Mouse (Mus musculus) urinary bladder, adult 18-20 months (tissue): ENCODE data around the gene Hdhd5.
A peak's percentile ranks its signal among the peaks of the same experiment; 100 is the strongest.

Experiments
- DNase-seq, 2 experiments: peaks; one replicate each; pipeline ENCODE4 v3.0.0; 2022; ENCODE audit warnings: low spot score in 2 of 2, mixed read lengths in 2 of 2

Hdhd5 gene

GRCm38 (mm10) chr6:120531020-120531965, at the start of gene Hdhd5:
Gene Hdhd5 (minus strand): TSS chr6:120531319.
- DNase-seq, result peak; percentile 85 to 90

GRCm38 (mm10) chr6:120580713-120581015, 49.5 kb upstream of the Hdhd5 start:
- DNase-seq, result no peak

GRCm38 (mm10) chr6:120579831-120580712, 49.0 kb upstream of the Hdhd5 start:
- peak; percentile 9 to 45 for DNase-seq

- no peak for DNase-seq
These were observed 48.2 kb upstream of the Hdhd5 start for GRCm38 (mm10) chr6:120579110-120579830.

GRCm38 (mm10) chr6:120578471-120578870, 47.4 kb upstream of the Hdhd5 start:
- no peak for DNase-seq

- DNase-seq, result no peak
These were observed 41.3 kb upstream of the Hdhd5 start for GRCm38 (mm10) chr6:120572372-120572771.

GRCm38 (mm10) chr6:120568257-120568656, 37.1 kb upstream of the Hdhd5 start:
- DNase-seq, result no peak

- DNase-seq, result no peak
These were observed 36.1 kb upstream of the Hdhd5 start for GRCm38 (mm10) chr6:120566911-120567909.

- DNase-seq, result no peak
These were observed 25.5 kb upstream of the Hdhd5 start for GRCm38 (mm10) chr6:120556641-120557040.

- no peak for DNase-seq
These were observed 25.0 kb upstream of the Hdhd5 start for GRCm38 (mm10) chr6:120555983-120556567.

- DNase-seq, result no peak
These were observed 24.0 kb upstream of the Hdhd5 start for GRCm38 (mm10) chr6:120555152-120555551.

- no peak for DNase-seq
These were observed 19.1 kb upstream of the Hdhd5 start for GRCm38 (mm10) chr6:120550173-120550572.

GRCm38 (mm10) chr6:120548581-120548980, 17.5 kb upstream of the Hdhd5 start:
- DNase-seq, result no peak

GRCm38 (mm10) chr6:120546973-120547372, 15.9 kb upstream of the Hdhd5 start:
- DNase-seq, result no peak

- no peak for DNase-seq
These were observed 15.2 kb upstream of the Hdhd5 start for GRCm38 (mm10) chr6:120546292-120546691.

- no peak for DNase-seq
These were observed 10.9 kb upstream of the Hdhd5 start for GRCm38 (mm10) chr6:120542061-120542460.

- no peak for DNase-seq
These were observed 10.3 kb upstream of the Hdhd5 start for GRCm38 (mm10) chr6:120541386-120541785.

GRCm38 (mm10) chr6:120539781-120540231, 8.7 kb upstream of the Hdhd5 start:
- peak in 1 of 2 experiments; percentile 5 for DNase-seq

GRCm38 (mm10) chr6:120539132-120539759, 8.1 kb upstream of the Hdhd5 start:
- peak; percentile 15 to 54 for DNase-seq

GRCm38 (mm10) chr6:120536337-120536736, 5.2 kb upstream of the Hdhd5 start:
- no peak for DNase-seq
